Mouse (Mus musculus) embryonic facial prominence, embryonic 10.5 days (tissue): ENCODE measurements around the gene Pam16. TPM values are rescaled to one million over a fixed set of nuclear protein-coding genes. Genes with fewer than 3 reads are reported as not detected.

Experiments used
- DNase-seq: peaks from one replicate; pipeline ENCODE4 v3.0.0-alpha.2; 2017; ENCODE audit warnings: low spot score
- H3K27ac ChIP-seq: fragments of 300-500 bp; sonication (generic); replicated peaks from 2 replicates; pipeline ENCODE4 v1.5.1; 2016; ENCODE audit warnings: mild to moderate bottlenecking
- H3K27me3 ChIP-seq: fragments of 300-500 bp; sonication (generic); replicated peaks from 2 replicates; pipeline ENCODE4 v1.6.1; 2016; ENCODE audit warnings: low read depth, mild to moderate bottlenecking; ENCODE audit not compliant: poor library complexity, severe bottlenecking
- H3K36me3 ChIP-seq: fragments of 300-500 bp; sonication (generic); replicated peaks from 2 replicates; pipeline ENCODE4 v1.6.1; 2016; ENCODE audit warnings: mild to moderate bottlenecking, moderate library complexity
- H3K4me1 ChIP-seq: fragments of 300-500 bp; sonication (generic); 2 replicates; pipeline ENCODE4 v1.6.1; 2016
- H3K4me3 ChIP-seq: fragments of 300-500 bp; sonication (generic); 2 replicates; pipeline ENCODE4 v1.5.1; 2016; ENCODE audit warnings: mild to moderate bottlenecking, moderate library complexity
- H3K9me3 ChIP-seq: fragments of 300-500 bp; sonication (generic); 2 replicates; pipeline ENCODE4 v1.6.1; 2016; ENCODE audit warnings: mild to moderate bottlenecking
- WGBS: fragments of 180-500 bp; shearing (Covaris S2); methylation state at CpG from one replicate; pipeline ENCODE4 v1.1.7; 2016; 5-methylcytosine and 5-hydroxymethylcytosine counted together
- polyA plus RNA-seq: library from polyadenylated mRNA; unstranded; fragments of >200 nt; fragmentation: Nextera tagmentation; extraction: Ambion mirVana; gene quantifications from 2 replicates; pipeline ENCODE4 v1.2.1, GENCODE M21; 2016

Gene Pam16
- polyA plus RNA-seq, 1 experiment from 2014 or later = 92.6 TPM

- Histone ChIP-seq H3K27me3 (no peaks in the 10 kb centered on the region), H3K9me3 (no peaks in the 10 kb centered on the region), H3K27ac (peak overlapping the region; percentile 96), H3K4me1 (peaks cover 80% of the 10 kb centered on the region), H3K36me3 (peaks cover 6% of the 10 kb centered on the region), H3K4me3 (peak overlapping the region; percentile 83)
- 0% methylated on average over 5 of the region's 5 CpGs for WGBS
- peak; percentile 38 for DNase-seq
Observed at GRCm38 (mm10) chr16:4595527-4595963, 29.2 kb downstream of the Pam16 start.

- WGBS = under 1% methylated on average over 46 of the region's 52 CpGs
- Histone ChIP-seq H3K36me3 (peaks cover 12% of the 10 kb centered on the region), H3K27me3 (no peaks in the 10 kb centered on the region), H3K27ac (peak overlapping the region; percentile 96), H3K9me3 (no peaks in the 10 kb centered on the region), H3K4me3 (peak overlapping the region; percentile 83), H3K4me1 (peaks cover 74% of the 10 kb centered on the region)
- DNase-seq = no peak
Observed at GRCm38 (mm10) chr16:4594814-4595526, 29.8 kb downstream of the Pam16 start.

- under 1% methylated on average over 51 of the region's 74 CpGs for WGBS
- Histone ChIP-seq H3K36me3 (peaks cover 13% of the 10 kb centered on the region), H3K9me3 (no peaks in the 10 kb centered on the region), H3K4me1 (peaks cover 66% of the 10 kb centered on the region), H3K27me3 (no peaks in the 10 kb centered on the region), H3K4me3 (peak within 1 kb of the TSS; percentile 83), H3K27ac (peak within 1 kb of the TSS; percentile 96)
- peak; percentile 96 for DNase-seq
Observed at GRCm38 (mm10) chr16:4593971-4594813, 30.6 kb downstream of the Pam16 start, which contains the start of gene Glis2. Gene Glis2 (plus strand): TSS chr16:4594713.

- 16% methylated on average over 32 of the region's 32 CpGs for WGBS
- peak overlapping the region; percentile 83 for H3K4me3 ChIP-seq
- H3K9me3 ChIP-seq = no peaks in the 10 kb centered on the region
- peaks cover 56% of the 10 kb centered on the region for H3K4me1 ChIP-seq
- H3K36me3 ChIP-seq = peaks cover 13% of the 10 kb centered on the region
- no peaks in the 10 kb centered on the region for H3K27me3 ChIP-seq
- peak overlapping the region; percentile 96 for H3K27ac ChIP-seq
- peak; percentile 62 for DNase-seq
Observed at GRCm38 (mm10) chr16:4592909-4593875, 31.6 kb downstream of the Pam16 start.

GRCm38 (mm10) chr16:4590236-4590635 lies 34.6 kb downstream of the Pam16 start:
- DNase-seq = no peak
- Histone ChIP-seq H3K27me3 (no peaks in the 10 kb centered on the region), H3K4me3 (no peak overlapping the region), H3K9me3 (no peaks in the 10 kb centered on the region), H3K4me1 (peaks cover 53% of the 10 kb centered on the region), H3K36me3 (peaks cover 13% of the 10 kb centered on the region), H3K27ac (no peak overlapping the region)
- WGBS = 95% methylated on average over 9 of the region's 9 CpGs

- DNase-seq = peak; percentile 18
- Histone ChIP-seq H3K27me3 (no peaks in the 10 kb centered on the region), H3K9me3 (no peaks in the 10 kb centered on the region), H3K4me1 (peaks cover 32% of the 10 kb centered on the region), H3K27ac (peak overlapping the region; percentile 91), H3K36me3 (peaks cover 13% of the 10 kb centered on the region), H3K4me3 (peak overlapping the region; percentile 58; the same call in 1 of the 2 replicates)
- WGBS = 57% methylated on average over 5 of the region's 5 CpGs
Observed at GRCm38 (mm10) chr16:4587516-4588210, 37.1 kb downstream of the Pam16 start.

- WGBS = under 1% methylated on average over 43 of the region's 43 CpGs
- Histone ChIP-seq H3K27ac (peak overlapping the region; percentile 91), H3K27me3 (no peaks in the 10 kb centered on the region), H3K36me3 (peaks cover 13% of the 10 kb centered on the region), H3K4me1 (peaks cover 27% of the 10 kb centered on the region), H3K4me3 (peak overlapping the region; percentile 58), H3K9me3 (no peaks in the 10 kb centered on the region)
- DNase-seq = peak; percentile 98
Observed at GRCm38 (mm10) chr16:4586531-4587123, 38.2 kb downstream of the Pam16 start.

GRCm38 (mm10) chr16:4585642-4586530 lies 38.9 kb downstream of the Pam16 start:
- Histone ChIP-seq H3K9me3 (no peaks in the 10 kb centered on the region), H3K36me3 (peaks cover 10% of the 10 kb centered on the region), H3K4me3 (peak overlapping the region; percentile 58), H3K4me1 (peaks cover 27% of the 10 kb centered on the region), H3K27ac (peak overlapping the region; percentile 91), H3K27me3 (no peaks in the 10 kb centered on the region)
- WGBS = 10% methylated on average over 14 of the region's 14 CpGs
- DNase-seq = no peak

GRCm38 (mm10) chr16:4584438-4584837 lies 40.4 kb downstream of the Pam16 start:
- H3K27ac ChIP-seq = no peak overlapping the region
- H3K4me1 ChIP-seq = peaks cover 27% of the 10 kb centered on the region
- DNase-seq = no peak
- no peaks in the 10 kb centered on the region for H3K27me3 ChIP-seq
- no peaks in the 10 kb centered on the region for H3K36me3 ChIP-seq
- 79% methylated on average over 5 of the region's 5 CpGs for WGBS
- H3K9me3 ChIP-seq = no peaks in the 10 kb centered on the region
- no peak overlapping the region for H3K4me3 ChIP-seq

GRCm38 (mm10) chr16:4583807-4584206 lies 41.0 kb downstream of the Pam16 start:
- 88% methylated on average over 3 of the region's 3 CpGs for WGBS
- H3K27ac ChIP-seq = no peak overlapping the region
- no peaks in the 10 kb centered on the region for H3K9me3 ChIP-seq
- H3K36me3 ChIP-seq = no peaks in the 10 kb centered on the region
- H3K4me1 ChIP-seq = peaks cover 27% of the 10 kb centered on the region
- no peaks in the 10 kb centered on the region for H3K27me3 ChIP-seq
- DNase-seq = no peak
- no peak overlapping the region for H3K4me3 ChIP-seq
